Mouse (Mus musculus) thymus, adult 2 months (tissue): ENCODE measurements at regions not wholly inside any gene's neighbourhood (a gene's known extent, or its start where the extent isn't known, plus 50 kb on each side); places are given as distances from the start of the nearest gene placed in this dataset.

ENCODE experiments used
- DNase-seq: peaks from one replicate; pipeline ENCODE4 v3.0.0; 2021
- H3K27ac ChIP-seq: fragments of 200-500 bp; 2 replicates; pipeline ENCODE4 v1.5.1; 2012; ENCODE audit warnings: low read length, control low read depth; ENCODE audit not compliant: control insufficient read depth, insufficient read depth
- H3K27me3 ChIP-seq: fragments of 200-500 bp; 2 replicates; pipeline ENCODE4 v1.6.1; 2012; ENCODE audit warnings: mild to moderate bottlenecking, low read length, moderate library complexity, mixed read lengths; ENCODE audit not compliant: control insufficient read depth, insufficient read depth
- H3K36me3 ChIP-seq: fragments of 200-500 bp; 2 replicates; pipeline ENCODE4 v1.6.1; 2012; ENCODE audit warnings: mild to moderate bottlenecking, low read length, moderate library complexity; ENCODE audit not compliant: control insufficient read depth, insufficient read depth
- H3K4me1 ChIP-seq: fragments of 200-500 bp; replicated peaks from 2 replicates; pipeline ENCODE4 v1.6.1; 2012; ENCODE audit warnings: low read length; ENCODE audit not compliant: control insufficient read depth, insufficient read depth
- H3K4me3 ChIP-seq: fragments of 200-500 bp; 2 replicates; pipeline ENCODE4 v1.5.1; 2012; ENCODE audit warnings: mild to moderate bottlenecking, low read length, control low read depth, moderate library complexity; ENCODE audit not compliant: control insufficient read depth, insufficient read depth
- CTCF ChIP-seq: fragments of 200-500 bp; IDR thresholded peaks from 2 replicates; pipeline ENCODE4 v1.5.1; 2012; ENCODE audit warnings: mild to moderate bottlenecking, control low read depth, low read length, moderate library complexity, borderline replicate concordance; ENCODE audit not compliant: control insufficient read depth, poor library complexity, insufficient read depth; ENCODE audit errors: extremely low read depth
- POLR2A ChIP-seq: fragments of 200-500 bp; IDR thresholded peaks from 2 replicates; pipeline ENCODE4 v1.6.1; 2012; ENCODE audit warnings: mild to moderate bottlenecking, low read length, control low read depth, moderate library complexity; ENCODE audit not compliant: control insufficient read depth, poor library complexity, insufficient read depth; ENCODE audit errors: extremely low read depth
- WGBS: fragments of 180-500 bp; shearing (Covaris S2); methylation state at CpG from one replicate; pipeline ENCODE4 v1.1.7; 2018; 5-methylcytosine and 5-hydroxymethylcytosine counted together

- DNase-seq = no peak
- Histone ChIP-seq H3K4me3 (no peak overlapping the region), H3K27ac (no peak overlapping the region), H3K27me3 (no peaks in the 10 kb centered on the region), H3K36me3 (no peaks in the 10 kb centered on the region), H3K4me1 (no peaks in the 10 kb centered on the region)
- 94% methylated on average over 2 of the region's 2 CpGs for WGBS
- TF ChIP-seq POLR2A = no peak
- TF ChIP-seq CTCF = no peak
Observed at GRCm38 (mm10) chr11:113080311-113080710, 298.3 kb downstream of the Sox9 start.

DNA sequence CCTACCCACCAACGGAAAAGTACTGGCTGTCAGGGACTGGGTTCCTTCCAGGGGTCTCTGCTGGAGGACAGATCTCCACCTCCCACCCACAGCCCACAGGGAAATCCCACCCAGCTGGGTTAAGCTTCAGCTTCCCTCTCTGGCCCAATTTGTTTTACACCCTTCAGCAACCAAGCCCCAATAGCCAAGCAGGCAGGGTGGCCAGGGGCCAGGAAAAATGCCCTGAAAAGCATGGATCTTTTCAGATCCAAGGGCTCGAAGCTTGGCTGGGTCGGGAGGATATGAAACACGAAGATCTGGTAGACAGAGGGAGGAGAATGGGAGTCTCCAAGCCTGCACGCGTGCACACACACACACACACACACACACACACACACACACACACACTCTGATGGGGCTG is 302.4 kb downstream of the Sox9 start:
- DNase-seq = no peak
- no peak overlapping the region for H3K4me3 ChIP-seq
- H3K27me3 ChIP-seq = no peaks in the 10 kb centered on the region
- no peak for TF ChIP-seq CTCF
- TF ChIP-seq POLR2A = no peak
- no peaks in the 10 kb centered on the region for H3K36me3 ChIP-seq
- H3K4me1 ChIP-seq = no peaks in the 10 kb centered on the region
- 98% methylated on average over 6 of the region's 6 CpGs for WGBS
- H3K27ac ChIP-seq = no peak overlapping the region

- Histone ChIP-seq H3K36me3 (no peaks in the 10 kb centered on the region), H3K4me1 (no peaks in the 10 kb centered on the region), H3K4me3 (no peak overlapping the region), H3K27ac (no peak overlapping the region), H3K27me3 (no peaks in the 10 kb centered on the region)
- DNase-seq = no peak
- TF ChIP-seq POLR2A (no peak), CTCF (no peak)
- 89% methylated on average over 9 of the region's 9 CpGs for WGBS
Observed at GRCm38 (mm10) chr11:113085556-113085955, 303.5 kb downstream of the Sox9 start.

GRCm38 (mm10) chr11:113087084-113087483 is 305.1 kb downstream of the Sox9 start:
- H3K27ac ChIP-seq = no peak overlapping the region
- no peaks in the 10 kb centered on the region for H3K36me3 ChIP-seq
- no peaks in the 10 kb centered on the region for H3K27me3 ChIP-seq
- no peaks in the 10 kb centered on the region for H3K4me1 ChIP-seq
- 91% methylated on average over 9 of the region's 9 CpGs for WGBS
- TF ChIP-seq POLR2A (no peak), CTCF (no peak)
- H3K4me3 ChIP-seq = no peak overlapping the region
- no peak for DNase-seq

- no peak for TF ChIP-seq CTCF
- TF ChIP-seq POLR2A = no peak
- DNase-seq = no peak
- H3K27me3 ChIP-seq = no peaks in the 10 kb centered on the region
- 94% methylated on average over 11 of the region's 11 CpGs for WGBS
- no peak overlapping the region for H3K27ac ChIP-seq
- H3K4me1 ChIP-seq = no peaks in the 10 kb centered on the region
- H3K4me3 ChIP-seq = no peak overlapping the region
- H3K36me3 ChIP-seq = no peaks in the 10 kb centered on the region
Observed at GRCm38 (mm10) chr11:113089637-113090351, 307.8 kb downstream of the Sox9 start.

GRCm38 (mm10) chr11:113091901-113092568 is 310.0 kb downstream of the Sox9 start:
- Histone ChIP-seq H3K4me3 (no peak overlapping the region), H3K27ac (no peak overlapping the region), H3K4me1 (no peaks in the 10 kb centered on the region), H3K27me3 (no peaks in the 10 kb centered on the region), H3K36me3 (no peaks in the 10 kb centered on the region)
- no peak for DNase-seq
- 83% methylated on average over 8 of the region's 8 CpGs for WGBS
- TF ChIP-seq POLR2A (no peak), CTCF (no peak)
